In the genomic region with DNA sequence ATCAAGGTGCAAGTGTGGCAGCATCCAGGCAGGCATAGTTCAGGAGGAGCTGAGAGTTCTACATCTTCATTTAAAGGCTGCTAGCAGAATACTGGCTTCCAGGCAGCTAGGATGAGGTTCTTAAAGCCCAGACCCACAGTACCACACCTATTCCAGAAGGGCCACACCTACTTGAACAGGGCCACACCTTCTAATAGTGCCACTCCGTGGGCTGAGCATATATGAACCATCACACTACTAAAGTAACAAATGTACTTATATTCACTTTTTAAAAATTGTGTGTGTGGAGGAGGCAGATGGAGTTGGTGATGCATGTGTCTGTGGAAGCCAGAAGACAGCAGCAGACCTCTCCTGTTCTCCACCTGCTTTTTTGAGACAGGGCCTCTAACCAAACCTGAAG, we compare ENCODE assay signal across 22 mouse cellular contexts. TPM values are rescaled to one million over a fixed set of nuclear protein-coding genes. Genes with fewer than 3 reads are reported as not detected.
DNase-seq lines count a peak whose midpoint lies in the region; ATAC-seq and TF ChIP-seq lines count a peak whose summit lies in the region.
"Had no signal": no experiment of that assay in that cellular context is flagged by ENCODE, and none has a peak within 500 bp of the region (broad histone marks: within the 10 kb centered on the region; RNA-seq: fewer than 3 reads in every experiment).

No protein-coding gene starts in this region.

- peaks cover 17% of the 10 kb centered on the region; the same call in 1 of the 2 replicates for H3K36me3 ChIP-seq in liver, embryonic 12.5 days

- H3K27ac ChIP-seq in layer of hippocampus, adult 2 months = 0 out of 2 replicates have a peak overlapping the region, but pooled peaks have one; percentile 23
- no peak overlapping the region for H3K27ac ChIP-seq in liver, embryonic 12.5 days

- H3K4me3 ChIP-seq in layer of hippocampus, adult 2 months = no peak overlapping the region
- H3K4me3 ChIP-seq in liver, embryonic 12.5 days = no peak overlapping the region

- no peaks in the 10 kb centered on the region for H3K27me3 ChIP-seq in liver, embryonic 12.5 days (replicated peaks)
- H3K27me3 ChIP-seq: CH12.LX, Patski had no signal

- WGBS in liver, embryonic 12.5 days (ENCODE audit: insufficient replicate concordance) = 37% methylated on average over 1 of the region's 1 CpGs

- intact Hi-C loops in heart, postnatal 36 days (cut with DNase I) = no loop called here

- no peak overlapping the region for H3K4me2 ChIP-seq in liver, embryonic 12.5 days

- no peak for TF ChIP-seq CTCF in layer of hippocampus, adult 2 months (conservative IDR thresholded peaks at IDR 0.05)

- H3K9me3 ChIP-seq in liver, embryonic 12.5 days (replicated peaks) = no peaks in the 10 kb centered on the region
- H3K9me3 ChIP-seq: G1E had no signal

- peak; percentile 53 for DNase-seq in heart, adult 11 months
- no peak for DNase-seq in heart, postnatal 36 days
- DNase-seq in layer of hippocampus, adult 2 months (ENCODE audit: low spot score in 2 of 2) = no peak
- DNase-seq in layer of hippocampus, adult 9-11 months = no peak
- DNase-seq in liver = no peak
- no peak for DNase-seq in urinary bladder, postnatal 25 days (ENCODE audit: low spot score)
- DNase-seq: adrenal gland, adult 2 months; adrenal gland, adult 8-10 months; adrenal gland, postnatal 10 days; adrenal gland, postnatal 14 days; adrenal gland, postnatal 25 days; adrenal gland, postnatal 36 days; B cell, adult 2 months; cerebellum, adult 11 months; cerebellum, adult 11-12 months had no signal

- H3K4me1 ChIP-seq in liver, embryonic 12.5 days = peaks cover 14% of the 10 kb centered on the region

- ATAC-seq in liver, embryonic 12.5 days = 0 out of 2 replicates have a peak, but pooled peaks have one; percentile 44
- ATAC-seq in erythroid progenitor cell, adult 5-6 weeks (replicated peaks; ENCODE audit: low FRiP score, poor library complexity, severe bottlenecking) = 0 out of 2 replicates have a peak, but pooled peaks have one; percentile 50
- ATAC-seq: activated CD4-positive, CD25-positive, alpha-beta regulatory T cell, adult 4 months; CD4-positive, CD25-positive, alpha-beta regulatory T cell, adult 4 months; Patski had no signal

- H3K9ac ChIP-seq in liver, embryonic 12.5 days = no peak overlapping the region

RNA-seq across cellular contexts. Expression of gene Gm10638, which starts 51.5 kb away (rescaled TPM):
- 1 to 10 TPM; 3.5 to 3.8 TPM for total RNA-seq in heart, postnatal 36 days (2021)
- total RNA-seq in layer of hippocampus, adult 2 months (2021) = 1 to 10 TPM; 2.5 to 3.2 TPM
- 1.8 and 2.8 TPM in 2 replicates for polyA plus RNA-seq in liver, embryonic 12.5 days (2016; fragmentation: Nextera tagmentation; extraction: Ambion mirVana)
- not detected in 2 replicates for total RNA-seq in erythroid progenitor cell, adult 5-6 weeks (2015; ENCODE audit: low replicate concordance)
- 2.6 TPM in 1 of 2 replicates, not detected in the other for total RNA-seq in erythroid progenitor cell, adult 5-6 weeks (2017; ENCODE audit: low replicate concordance)
- polyA plus RNA-seq: activated CD4-positive, CD25-positive, alpha-beta regulatory T cell, adult 4 months; CD4-positive, CD25-positive, alpha-beta regulatory T cell, adult 4 months had no signal

RNA-seq across cellular contexts. Expression of gene Siah1a, which starts 51.7 kb away (rescaled TPM):
- total RNA-seq in heart, postnatal 36 days (2021) = 10 to 100 TPM; 16.1 to 17.7 TPM
- 10 to 100 TPM; 31.8 to 35.8 TPM for total RNA-seq in layer of hippocampus, adult 2 months (2021)
- 20.3 and 21.3 TPM in 2 replicates for polyA plus RNA-seq in liver, embryonic 12.5 days (2016; fragmentation: Nextera tagmentation; extraction: Ambion mirVana)
- total RNA-seq in erythroid progenitor cell, adult 5-6 weeks (2015; ENCODE audit: low replicate concordance) = 22.2 and 45.0 TPM in 2 replicates
- 37.6 and 46.2 TPM in 2 replicates for total RNA-seq in erythroid progenitor cell, adult 5-6 weeks (2017; ENCODE audit: low replicate concordance)
